Mouse (Mus musculus): ENCODE measurements around the gene Kctd12.

GRCm38 (mm10) chr14:102927847-102928466, 54.5 kb downstream of the Kctd12 start:
- TF ChIP-seq CTCF (IDR thresholded peaks at IDR 0.05; ENCODE audit: extremely low read depth, insufficient read depth, insufficient read length, insufficient replicate concordance) (no peak), POLR2A (IDR thresholded peaks at IDR 0.05; ENCODE audit: low read depth, low read length) (no peak)

Measured in spleen, adult 2 months (tissue).